Mouse (Mus musculus) embryonic fibroblast, embryonic 13.5 days (primary cell): Measurements from ENCODE around the gene Gm13272.
"Not testable (repeated sequence)": the region's sequence is repeated elsewhere in the genome, so short reads cannot be mapped to it uniquely, and the experiment has no call there.

Source experiments
- CTCF ChIP-seq: IDR thresholded peaks from 2 replicates; pipeline ENCODE4 v1.5.1; 2011; ENCODE audit warnings: mild to moderate bottlenecking, control low read depth, low read length, moderate library complexity, borderline replicate concordance; ENCODE audit not compliant: insufficient read depth
- POLR2A ChIP-seq: IDR thresholded peaks from 2 replicates; pipeline ENCODE4 v1.6.1; 2011; ENCODE audit warnings: low read depth, mild to moderate bottlenecking, control low read depth, low read length, moderate library complexity

GRCm38 (mm10) chr4:88805231-88805630, 25.6 kb downstream of the Gm13272 start, which contains the start of gene Gm13288:
- not testable (repeated sequence) for TF ChIP-seq POLR2A, CTCF
